Mouse (Mus musculus) stomach, postnatal 0 days (tissue): ENCODE data around the gene Syce2. TPM values are rescaled to one million over a fixed set of nuclear protein-coding genes. Genes with fewer than 3 reads are reported as not detected.

Source experiments
- ATAC-seq: fragments of 200-750 bp; cut with Nextera tagmentation; 2 replicates; pipeline ENCODE4 v1.8.0; 2017; ENCODE audit not compliant: low FRiP score, low TSS enrichment
- DNase-seq: peaks from one replicate; pipeline ENCODE4 v3.0.0-alpha.2; 2016; ENCODE audit warnings: low spot score
- H3K27ac ChIP-seq: fragments of 300-500 bp; sonication (generic); replicated peaks from 2 replicates; pipeline ENCODE4 v1.5.1; 2014; ENCODE audit warnings: mild to moderate bottlenecking, control low read depth
- H3K27me3 ChIP-seq: fragments of 300-500 bp; sonication (generic); 2 replicates; pipeline ENCODE4 v1.6.1; 2014; ENCODE audit warnings: low read length; ENCODE audit not compliant: control insufficient read depth, insufficient read depth
- H3K36me3 ChIP-seq: fragments of 300-500 bp; sonication (generic); 2 replicates; pipeline ENCODE4 v1.6.1; 2014; ENCODE audit warnings: low read length, mixed read lengths; ENCODE audit not compliant: control insufficient read depth, insufficient read depth
- H3K4me1 ChIP-seq: fragments of 300-500 bp; sonication (generic); replicated peaks from 2 replicates; pipeline ENCODE4 v1.6.1; 2014; ENCODE audit warnings: antibody characterized with exemption; ENCODE audit not compliant: control insufficient read depth, insufficient read depth
- H3K4me2 ChIP-seq: fragments of 300-500 bp; sonication (generic); replicated peaks from 2 replicates; pipeline ENCODE4 v1.6.1; 2014; ENCODE audit warnings: low read depth, mild to moderate bottlenecking, control low read depth, moderate library complexity
- H3K4me3 ChIP-seq: fragments of 300-500 bp; sonication (generic); 2 replicates; pipeline ENCODE4 v1.5.1; 2014; ENCODE audit warnings: low read depth, low read length, control low read depth
- H3K9ac ChIP-seq: fragments of 300-500 bp; sonication (generic); 2 replicates; pipeline ENCODE4 v1.6.1; 2014; ENCODE audit warnings: mild to moderate bottlenecking, low read length, control low read depth, mixed read lengths
- H3K9me3 ChIP-seq: fragments of 300-500 bp; sonication (generic); 2 replicates; pipeline ENCODE4 v1.6.1; 2016; ENCODE audit warnings: low read length; ENCODE audit not compliant: control insufficient read depth
- CTCF ChIP-seq: IDR thresholded peaks from 2 replicates; pipeline ENCODE4 v1.5.1; 2016; ENCODE audit warnings: antibody characterized with exemption, low read depth, mild to moderate bottlenecking, moderate library complexity
- EP300 ChIP-seq: optimal IDR thresholded peaks from 2 replicates; pipeline ENCODE3; 2016; ENCODE audit warnings: antibody characterized with exemption
- WGBS: fragments of 180-500 bp; shearing (Covaris S2); extraction: QIAGEN DNeasy Blood & Tissue Kit; methylation state at CpG from one replicate; pipeline ENCODE4 v1.1.7; 2014; 5-methylcytosine and 5-hydroxymethylcytosine counted together
- polyA plus RNA-seq: library from polyadenylated mRNA; unstranded; fragments of >200 nt; fragmentation: Nextera tagmentation; extraction: Ambion mirVana; gene quantifications from 2 replicates; pipeline ENCODE4 v1.2.1, GENCODE M21; 2015

Gene Syce2
- polyA plus RNA-seq, 1 experiment from 2014 or later = 27.3 TPM

DNA sequence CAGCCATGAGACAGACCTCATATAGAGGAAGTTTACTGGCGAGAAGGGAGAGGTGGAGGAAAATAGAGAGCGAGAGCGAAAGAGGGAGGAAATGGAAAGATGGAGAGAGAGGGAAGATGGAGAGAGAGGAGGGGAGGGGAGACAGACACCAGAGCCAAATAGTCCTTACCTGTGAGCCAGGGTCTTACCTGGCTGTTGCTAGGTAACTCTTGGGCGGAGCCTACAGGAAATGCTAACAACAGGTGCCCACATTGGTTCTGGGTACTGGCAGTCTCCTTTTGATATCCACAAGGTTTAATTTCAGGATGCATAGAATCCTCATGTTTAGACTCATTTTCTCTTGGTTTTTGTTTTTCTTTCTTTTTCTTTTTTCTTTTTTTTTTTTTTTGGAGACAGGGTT lies 1.1 kb downstream of the Syce2 start:
- Histone ChIP-seq H3K9me3 (no peaks in the 10 kb centered on the region), H3K4me1 (peaks cover 5% of the 10 kb centered on the region), H3K36me3 (peaks cover 12% of the 10 kb centered on the region), H3K27me3 (no peaks in the 10 kb centered on the region), H3K9ac (no peak overlapping the region), H3K27ac (no peak overlapping the region), H3K4me3 (peak overlapping the region; percentile 46; the same call in 1 of the 2 replicates), H3K4me2 (peak overlapping the region; percentile 99)
- ATAC-seq (no peak), DNase-seq (no peak)
- WGBS = 68% methylated on average over 4 of the region's 4 CpGs
- TF ChIP-seq EP300 = no peak
- no peak for TF ChIP-seq CTCF

DNA sequence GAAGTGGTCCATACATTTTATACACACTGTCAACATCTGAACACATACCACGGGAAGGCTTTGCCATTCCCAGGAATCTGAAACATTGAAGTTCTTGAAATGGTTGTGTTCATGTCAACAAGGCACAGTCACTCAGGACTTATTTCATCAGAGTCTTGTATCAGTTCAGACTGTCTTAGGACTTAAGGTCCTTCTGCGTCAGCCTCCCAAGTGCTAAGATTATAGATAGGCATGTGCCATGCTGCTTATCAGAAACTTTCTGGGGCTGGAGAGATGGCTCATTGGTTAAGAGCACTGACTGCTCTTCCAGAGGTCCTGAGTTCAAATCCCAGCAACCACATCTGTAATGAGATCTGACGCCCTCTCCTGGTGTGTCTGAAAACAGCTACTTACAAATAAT lies 2.4 kb downstream of the Syce2 start:
- DNase-seq = no peak

DNA sequence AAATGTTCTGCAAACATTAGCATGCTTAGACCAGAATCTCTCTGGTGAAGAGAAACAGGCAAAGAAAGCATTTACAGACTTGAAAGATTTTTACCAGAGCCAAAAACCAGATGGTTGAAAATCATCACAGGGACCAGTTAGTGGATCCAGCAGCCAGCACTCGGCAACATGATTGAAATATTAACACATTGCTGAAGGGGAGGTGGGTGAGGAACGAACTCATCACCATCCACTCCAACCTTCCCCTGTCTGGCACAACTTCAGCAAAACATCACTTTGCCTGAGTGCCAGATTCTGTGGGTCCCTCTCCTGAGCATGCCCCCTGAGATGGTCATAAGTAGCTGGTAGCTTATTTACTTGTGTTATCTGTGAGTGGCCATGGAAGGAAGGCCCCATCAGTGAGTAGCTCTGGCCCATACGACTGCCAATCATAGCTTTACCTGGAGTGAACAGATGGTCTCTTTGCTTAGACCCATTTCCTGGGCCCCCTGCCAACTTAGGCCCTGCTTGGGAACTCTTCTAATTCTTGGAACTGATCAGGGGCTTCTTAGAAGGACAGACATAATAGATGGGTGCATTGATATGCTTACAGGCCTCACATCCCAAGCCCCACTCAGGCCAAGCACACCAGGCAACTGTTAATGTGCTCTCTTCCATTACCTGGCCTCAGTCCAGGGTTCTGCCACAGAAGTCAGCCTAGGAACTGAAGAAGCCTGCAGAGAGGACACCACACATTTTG lies 5.6 kb downstream of the Syce2 start:
- TF ChIP-seq CTCF = no peak
- no peak for TF ChIP-seq EP300
- Histone ChIP-seq H3K4me2 (no peak overlapping the region), H3K9ac (no peak overlapping the region), H3K27me3 (no peaks in the 10 kb centered on the region), H3K36me3 (no peaks in the 10 kb centered on the region), H3K9me3 (no peaks in the 10 kb centered on the region), H3K4me3 (no peak overlapping the region), H3K27ac (no peak overlapping the region), H3K4me1 (peaks cover under 1% of the 10 kb centered on the region)
- WGBS = 61% methylated on average over 3 of the region's 3 CpGs
- ATAC-seq = no peak
- no peak for DNase-seq

More for the DNA sequence above, 2.4 kb downstream of the Syce2 start:
- Histone ChIP-seq H3K27ac (no peak overlapping the region), H3K4me2 (no peak overlapping the region), H3K9ac (no peak overlapping the region), H3K4me3 (no peak overlapping the region), H3K9me3 (no peaks in the 10 kb centered on the region), H3K27me3 (no peaks in the 10 kb centered on the region), H3K36me3 (peaks cover 2% of the 10 kb centered on the region; the same call in 1 of the 2 replicates), H3K4me1 (peaks cover 5% of the 10 kb centered on the region)
- no peak for TF ChIP-seq CTCF
- no peak for TF ChIP-seq EP300
- ATAC-seq = no peak
- 90% methylated on average over 3 of the region's 3 CpGs for WGBS

DNA sequence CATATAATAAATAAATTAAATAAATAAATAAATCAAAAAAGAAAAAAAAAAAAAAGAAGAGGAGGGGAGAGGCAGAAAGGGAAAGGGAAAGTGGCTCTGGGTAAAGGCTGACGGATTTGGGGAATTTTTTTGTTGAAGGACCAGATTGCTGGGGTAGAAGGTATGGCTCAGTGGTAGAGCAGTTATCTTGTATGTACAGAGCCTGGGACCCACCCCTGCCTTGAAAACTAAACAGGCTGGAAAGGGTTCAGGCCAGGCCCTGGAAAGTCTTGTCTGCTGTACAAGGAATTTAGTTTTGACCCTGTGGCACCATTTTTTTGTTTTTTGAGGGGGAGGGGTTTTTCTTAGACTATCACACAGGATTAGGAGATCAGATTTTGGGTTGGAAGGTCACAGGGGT lies 7.0 kb downstream of the Syce2 start:
- ATAC-seq (no peak), DNase-seq (no peak)
- 76% methylated on average over 1 of the region's 1 CpGs for WGBS

GRCm38 (mm10) chr8:84884728-84885127 lies 12.8 kb downstream of the Syce2 start:
- TF ChIP-seq CTCF = no peak
- no peak for TF ChIP-seq EP300
- Histone ChIP-seq H3K36me3 (peaks cover 7% of the 10 kb centered on the region; the same call in 1 of the 2 replicates), H3K27me3 (no peaks in the 10 kb centered on the region), H3K27ac (no peak overlapping the region), H3K4me1 (no peaks in the 10 kb centered on the region), H3K9me3 (no peaks in the 10 kb centered on the region), H3K4me3 (no peak overlapping the region), H3K9ac (no peak overlapping the region), H3K4me2 (no peak overlapping the region)
- WGBS = 88% methylated on average over 4 of the region's 4 CpGs
- ATAC-seq (no peak), DNase-seq (no peak)

More for the DNA sequence above, 7.0 kb downstream of the Syce2 start:
- Histone ChIP-seq H3K36me3 (no peaks in the 10 kb centered on the region), H3K4me3 (no peak overlapping the region), H3K27me3 (no peaks in the 10 kb centered on the region), H3K27ac (no peak overlapping the region), H3K9me3 (no peaks in the 10 kb centered on the region), H3K9ac (no peak overlapping the region), H3K4me2 (no peak overlapping the region), H3K4me1 (no peaks in the 10 kb centered on the region)
- TF ChIP-seq CTCF = no peak
- no peak for TF ChIP-seq EP300

GRCm38 (mm10) chr8:84888280-84888679 lies 16.4 kb downstream of the Syce2 start:
- Histone ChIP-seq H3K4me3 (no peak overlapping the region), H3K9me3 (no peaks in the 10 kb centered on the region), H3K27me3 (no peaks in the 10 kb centered on the region), H3K27ac (no peak overlapping the region), H3K36me3 (peaks cover 10% of the 10 kb centered on the region; the same call in 1 of the 2 replicates), H3K9ac (no peak overlapping the region), H3K4me2 (no peak overlapping the region), H3K4me1 (0 out of 2 replicates have a peak, but pooled peaks cover 3% of the 10 kb centered on the region)
- DNase-seq (no peak), ATAC-seq (no peak)
- no peak for TF ChIP-seq CTCF
- TF ChIP-seq EP300 = no peak
- 97% methylated on average over 3 of the region's 3 CpGs for WGBS
